Mouse (Mus musculus): ENCODE data around the gene Lef1. TPM values are rescaled to one million over a fixed set of nuclear protein-coding genes. Genes with fewer than 3 reads are reported as not detected.
A peak's percentile ranks its signal among the peaks of the same experiment; 100 is the strongest.

Gene Lef1
- total RNA-seq, 4 experiments from 2014 or later, result 0.07 to 0.16 TPM; not detected in 2

DNA sequence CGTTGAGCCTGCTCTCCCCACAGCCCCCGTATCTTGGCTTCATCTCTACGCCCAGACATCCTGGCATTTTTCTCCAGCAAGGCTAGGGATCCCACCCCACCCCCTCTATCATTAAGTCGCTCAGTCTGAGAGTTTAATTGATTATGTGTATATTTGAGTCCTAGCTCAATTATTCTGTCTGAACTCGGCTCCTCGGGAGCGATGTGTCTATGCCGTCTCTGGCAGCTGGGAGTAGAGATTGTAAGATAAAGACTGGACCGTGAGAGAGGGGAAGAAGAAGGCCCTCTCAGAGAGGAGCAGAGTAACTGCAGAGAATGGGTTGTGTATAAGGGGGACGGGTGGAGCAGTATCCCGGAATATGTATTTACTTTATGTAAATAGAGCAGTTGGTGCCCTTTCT lies 80.0 kb downstream of the Lef1 start:
- no peak for DNase-seq (ENCODE audit: low spot score in 2 of 2)

DNA sequence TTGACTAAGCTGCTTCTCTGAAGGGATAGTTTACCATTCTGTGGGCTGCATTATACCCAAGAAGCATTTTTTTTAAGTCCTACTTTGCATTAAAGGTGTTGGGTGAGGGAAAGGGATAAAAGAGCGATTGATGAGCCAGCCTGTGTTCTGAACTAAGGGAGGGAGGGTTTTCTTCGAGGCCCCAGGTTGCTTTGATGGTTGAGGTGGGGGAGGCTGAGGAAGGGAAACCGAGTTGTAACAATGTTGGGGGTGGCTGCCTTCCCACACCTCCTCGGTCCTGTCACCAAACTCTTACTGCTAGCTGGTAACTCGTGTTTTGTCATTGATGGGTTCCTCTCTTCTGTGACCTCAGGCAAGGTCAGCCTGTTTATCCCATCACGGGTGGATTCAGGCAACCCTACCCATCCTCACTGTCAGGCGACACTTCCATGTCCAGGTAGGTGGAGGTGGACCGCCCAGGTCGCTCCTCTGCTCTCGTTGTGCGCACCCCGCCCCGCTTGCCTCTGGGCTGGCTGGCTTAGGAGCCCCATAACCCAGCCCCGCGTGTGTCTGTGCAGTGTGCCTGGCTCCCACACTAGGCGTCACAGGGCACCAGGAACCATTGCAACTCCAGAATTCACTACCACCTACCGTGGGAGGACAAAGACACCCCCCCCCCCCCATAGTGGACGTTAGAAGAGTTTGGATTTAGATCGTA lies 80.5 kb downstream of the Lef1 start:
- no peak for DNase-seq (ENCODE audit: low spot score in 2 of 2)

DNA sequence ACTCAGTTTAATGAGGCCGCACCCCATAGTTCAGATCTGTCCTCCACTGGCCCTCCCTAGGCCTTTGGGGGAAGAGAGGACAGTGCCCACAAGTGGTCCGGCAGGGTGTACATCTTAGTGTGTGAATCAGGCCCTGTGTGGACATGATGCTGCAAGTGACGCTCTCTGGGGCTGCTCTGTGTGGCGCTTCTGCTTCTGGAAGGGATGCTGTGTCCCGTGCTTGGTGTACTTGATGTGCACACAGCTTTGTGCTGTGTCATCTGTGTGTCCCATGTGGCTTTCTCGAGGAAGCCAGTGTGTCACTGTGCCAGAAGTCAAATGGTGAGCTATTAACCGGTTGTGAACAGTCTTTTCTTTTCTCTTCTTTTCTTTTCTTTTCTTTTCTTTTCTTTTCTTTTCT lies 81.2 kb downstream of the Lef1 start:
- no peak for DNase-seq (ENCODE audit: low spot score in 2 of 2)

DNA sequence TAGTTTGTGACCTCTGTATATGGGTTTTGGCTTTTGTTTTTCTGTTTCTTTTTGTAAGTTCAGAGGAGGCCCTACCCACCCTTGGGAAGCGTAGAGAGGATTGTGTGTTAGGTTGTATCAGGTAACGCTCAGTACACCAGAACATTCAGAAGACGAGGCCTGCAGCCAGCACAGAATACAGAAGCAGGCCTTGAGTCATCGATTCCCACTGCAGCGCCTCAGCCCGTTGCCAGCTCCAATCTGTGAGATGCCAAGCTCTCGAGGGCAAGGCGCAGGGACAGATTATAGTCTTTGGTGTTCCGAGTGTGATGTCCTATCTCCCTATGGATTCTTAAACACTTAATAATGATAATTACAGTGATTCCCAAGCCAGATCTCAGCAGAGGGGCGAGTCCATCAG lies 85.8 kb downstream of the Lef1 start:
- no peak for DNase-seq (ENCODE audit: low spot score in 2 of 2)

DNA sequence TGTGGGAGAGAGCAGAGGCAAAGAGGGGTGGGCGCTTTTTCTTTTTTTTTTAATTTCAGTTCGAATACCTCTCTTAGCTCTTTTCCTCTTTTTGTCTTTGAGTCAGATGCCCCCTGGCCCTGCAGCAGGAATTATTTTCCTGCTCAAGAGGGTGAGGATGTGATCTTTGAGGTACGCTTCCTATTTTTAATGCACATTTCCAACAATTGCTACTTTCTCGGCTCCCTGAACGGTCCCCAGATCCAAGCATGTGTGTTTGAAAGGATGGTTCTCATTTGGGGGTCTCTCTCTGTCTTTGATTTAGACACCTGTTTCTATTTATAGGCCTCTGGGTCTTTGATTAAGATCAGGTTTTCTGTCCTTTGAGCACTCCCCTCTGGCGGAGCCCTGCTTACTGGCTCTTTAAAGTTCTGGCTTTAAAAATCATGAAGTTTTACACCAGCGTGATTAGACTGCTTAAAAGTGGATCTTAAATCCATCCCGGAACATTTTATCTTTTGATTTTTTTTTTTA lies 86.3 kb downstream of the Lef1 start:
- DNase-seq (ENCODE audit: low spot score in 2 of 2), result no peak

DNA sequence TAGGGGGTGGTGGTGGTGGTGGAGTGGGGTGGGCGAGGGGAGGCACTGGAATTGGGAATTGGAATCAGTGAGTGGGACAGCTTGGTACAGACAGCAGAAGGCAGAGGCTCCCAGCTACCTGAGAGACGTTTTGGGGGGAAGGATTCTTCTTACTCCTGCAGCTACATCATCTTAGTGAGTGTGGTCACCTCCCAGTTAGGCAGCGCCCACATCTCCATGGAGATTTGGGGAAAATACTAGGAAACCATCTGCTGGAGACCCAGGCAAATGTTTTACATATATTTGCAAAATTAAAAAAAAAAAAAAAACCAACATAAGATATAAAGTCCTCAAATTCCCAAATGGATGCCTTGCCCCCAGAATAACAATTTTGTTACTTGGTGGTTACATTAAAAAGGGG lies 88.7 kb downstream of the Lef1 start:
- DNase-seq (ENCODE audit: low spot score in 2 of 2), result no peak

DNA sequence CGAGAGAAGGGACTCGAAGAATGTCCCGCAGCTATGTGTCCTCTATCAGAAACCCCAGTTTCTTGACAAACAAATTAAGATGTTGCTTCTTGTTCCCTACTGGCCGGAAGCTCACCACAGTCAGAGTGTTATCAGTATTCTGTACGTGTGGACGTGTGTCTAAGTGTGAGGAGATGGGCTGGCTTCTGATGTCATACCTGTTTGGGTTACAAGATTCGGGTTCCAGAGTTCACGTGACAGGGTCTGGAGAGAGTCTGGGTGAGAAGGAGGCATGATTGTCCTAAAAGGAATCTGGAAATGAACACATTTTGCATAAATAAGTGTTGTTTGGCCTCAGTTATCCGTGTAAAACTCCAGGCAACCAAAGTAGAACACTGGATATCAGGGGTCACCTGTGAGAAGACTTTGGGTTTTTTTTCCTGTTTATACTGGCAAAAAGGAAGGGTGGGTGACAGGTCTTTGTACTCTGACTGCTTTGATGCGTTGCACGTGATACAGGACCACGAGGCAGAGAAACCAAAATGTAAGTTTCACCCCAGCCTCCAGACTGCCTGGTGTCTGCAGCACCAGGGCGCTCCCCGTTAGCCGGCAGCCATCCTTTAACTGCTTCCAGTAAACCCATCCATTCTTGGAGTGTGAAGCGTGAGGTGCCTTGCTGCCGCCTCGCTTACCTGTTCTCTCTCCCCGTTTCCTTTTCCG lies 89.5 kb downstream of the Lef1 start:
- no peak for DNase-seq (ENCODE audit: low spot score in 2 of 2)

DNA sequence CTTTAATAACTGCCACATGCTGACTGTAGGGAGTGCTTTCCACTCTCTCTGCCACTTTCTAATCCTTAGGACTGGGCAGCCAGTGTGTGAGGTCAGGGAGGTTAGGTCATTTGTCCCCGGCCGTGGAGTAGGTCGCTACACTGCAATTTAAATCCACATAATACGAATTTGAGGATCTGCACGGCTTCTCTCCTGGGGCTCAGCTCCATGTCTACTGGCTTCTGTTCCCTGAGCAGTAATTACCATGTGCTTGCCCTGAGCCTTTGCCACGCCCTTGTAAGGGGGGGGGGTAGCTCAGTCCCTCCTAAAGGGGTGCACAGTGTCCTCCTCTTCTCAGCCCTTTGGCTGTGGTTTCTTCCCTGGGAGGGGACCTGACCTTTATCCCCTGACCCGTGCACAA lies 92.0 kb downstream of the Lef1 start:
- no peak for DNase-seq (ENCODE audit: low spot score in 2 of 2)

DNA sequence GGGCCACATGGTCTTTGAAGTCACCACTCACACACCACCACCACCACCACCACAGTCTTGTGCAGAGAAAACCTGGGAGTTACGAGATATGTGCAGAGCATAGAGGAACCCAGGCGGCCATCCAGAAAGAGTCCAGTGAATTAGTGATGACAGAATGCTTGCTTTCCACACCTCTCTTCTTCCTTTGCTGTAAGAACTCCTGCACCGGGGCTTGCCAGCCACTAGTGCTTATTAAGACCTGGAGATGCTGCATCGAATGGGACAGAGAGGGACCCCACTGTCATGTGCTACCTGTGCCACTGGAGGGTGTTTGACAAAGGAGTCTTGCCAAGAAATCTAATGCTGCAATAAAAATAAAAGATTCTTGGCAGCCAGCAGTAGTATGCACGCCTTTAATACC lies 97.6 kb downstream of the Lef1 start:
- DNase-seq (ENCODE audit: low spot score in 2 of 2), result no peak

DNA sequence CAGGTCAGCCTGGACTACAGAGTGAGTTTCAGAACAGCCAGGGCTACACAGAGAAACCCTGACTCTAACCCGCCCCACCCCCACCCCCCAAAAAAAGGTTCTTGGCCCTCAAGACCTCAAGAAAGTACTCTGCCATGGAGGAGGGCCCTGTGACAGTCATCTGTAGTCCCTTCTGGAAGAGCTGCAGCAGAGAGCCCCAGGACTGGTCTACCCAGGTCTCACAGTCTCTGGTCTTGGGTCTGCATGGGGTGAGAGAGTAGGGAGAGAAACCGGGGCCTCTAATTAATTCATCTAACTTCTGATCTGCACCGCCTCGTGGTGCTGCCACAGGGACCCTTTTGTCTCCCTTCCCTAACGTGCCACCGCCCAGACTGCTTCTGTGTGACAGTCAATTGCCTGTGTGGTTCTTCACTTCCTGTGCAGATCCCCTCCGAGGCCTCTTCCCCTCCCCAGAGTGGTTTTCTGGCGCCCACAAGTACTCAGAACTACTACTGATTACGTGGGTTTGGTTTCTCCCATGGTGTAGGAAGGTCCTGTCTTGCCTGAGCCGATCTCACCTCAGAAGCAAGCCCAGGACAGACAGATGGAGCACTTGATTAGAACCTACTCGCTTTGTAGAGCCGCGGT lies 98.1 kb downstream of the Lef1 start:
- DNase-seq (ENCODE audit: low spot score in 2 of 2), result no peak

DNA sequence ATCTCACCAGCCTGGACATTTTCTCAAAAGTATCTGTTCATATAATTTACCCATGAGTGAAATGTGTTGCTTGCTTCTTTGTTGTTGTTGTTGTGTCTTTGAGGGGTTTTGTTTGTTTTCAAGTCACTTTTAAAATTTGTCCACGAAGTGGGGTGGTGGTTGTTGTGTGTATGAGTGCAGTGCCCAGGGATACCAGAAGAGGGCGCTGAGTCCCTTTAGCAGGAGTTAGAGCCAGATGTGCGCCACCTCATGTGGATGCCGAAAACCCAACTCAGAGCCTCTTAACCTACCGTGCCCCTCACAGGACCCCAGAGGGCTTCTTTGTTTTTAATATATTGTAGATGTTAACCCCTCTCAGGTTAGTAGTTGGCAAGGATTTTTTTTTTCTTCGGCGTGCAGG lies 101.9 kb downstream of the Lef1 start:
- DNase-seq (ENCODE audit: low spot score in 2 of 2), result no peak

DNA sequence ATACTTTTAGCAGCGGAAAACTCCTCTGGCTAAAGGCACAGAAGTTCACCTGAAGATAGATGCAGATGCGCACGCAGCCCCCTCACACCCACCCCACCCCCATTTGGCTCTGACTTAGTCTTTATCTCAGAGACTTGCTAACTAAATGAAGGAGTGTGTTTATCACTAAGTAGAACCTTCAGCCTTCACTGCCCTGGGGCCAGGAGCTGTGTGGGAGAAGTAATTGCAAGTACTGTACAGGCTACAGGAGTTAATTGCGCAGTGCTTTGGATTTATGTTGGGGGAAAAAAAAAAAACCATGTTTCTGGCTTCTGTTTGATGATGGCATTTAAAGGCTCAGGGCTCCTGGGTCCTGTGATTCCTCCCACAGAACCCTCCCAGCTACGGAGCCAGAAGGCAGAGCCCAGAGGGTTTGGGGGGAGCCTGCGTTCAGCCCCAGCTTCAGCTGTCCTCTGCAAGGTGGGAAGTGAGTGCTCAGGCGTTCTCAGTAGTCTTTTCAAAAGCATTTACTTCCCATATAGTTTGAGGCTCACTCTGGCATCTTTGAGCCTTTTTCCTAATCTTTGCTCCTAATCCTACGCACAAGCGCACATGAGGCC lies 103.9 kb downstream of the Lef1 start:
- no peak for DNase-seq (ENCODE audit: low spot score in 2 of 2)

DNA sequence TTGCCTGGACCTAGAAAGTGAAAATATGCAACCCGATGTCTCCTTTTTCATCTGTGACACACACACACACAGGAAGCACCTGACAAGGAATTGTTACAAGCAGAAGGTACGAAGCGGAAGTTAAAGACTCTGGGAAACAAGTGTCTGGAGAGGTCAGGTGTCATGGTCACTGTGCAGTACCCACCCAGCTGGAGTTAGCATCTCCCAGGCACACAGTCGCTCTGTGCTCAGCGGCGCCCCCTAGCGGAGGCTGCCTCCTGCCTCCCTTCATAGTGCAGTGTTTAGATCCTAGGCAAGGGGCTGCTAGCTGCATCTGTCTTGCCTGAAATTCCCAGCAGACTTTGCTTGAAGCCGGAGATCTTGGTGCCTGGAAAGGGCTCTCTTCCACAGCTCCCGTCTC lies 104.6 kb downstream of the Lef1 start:
- DNase-seq (ENCODE audit: low spot score in 2 of 2), result no peak

DNA sequence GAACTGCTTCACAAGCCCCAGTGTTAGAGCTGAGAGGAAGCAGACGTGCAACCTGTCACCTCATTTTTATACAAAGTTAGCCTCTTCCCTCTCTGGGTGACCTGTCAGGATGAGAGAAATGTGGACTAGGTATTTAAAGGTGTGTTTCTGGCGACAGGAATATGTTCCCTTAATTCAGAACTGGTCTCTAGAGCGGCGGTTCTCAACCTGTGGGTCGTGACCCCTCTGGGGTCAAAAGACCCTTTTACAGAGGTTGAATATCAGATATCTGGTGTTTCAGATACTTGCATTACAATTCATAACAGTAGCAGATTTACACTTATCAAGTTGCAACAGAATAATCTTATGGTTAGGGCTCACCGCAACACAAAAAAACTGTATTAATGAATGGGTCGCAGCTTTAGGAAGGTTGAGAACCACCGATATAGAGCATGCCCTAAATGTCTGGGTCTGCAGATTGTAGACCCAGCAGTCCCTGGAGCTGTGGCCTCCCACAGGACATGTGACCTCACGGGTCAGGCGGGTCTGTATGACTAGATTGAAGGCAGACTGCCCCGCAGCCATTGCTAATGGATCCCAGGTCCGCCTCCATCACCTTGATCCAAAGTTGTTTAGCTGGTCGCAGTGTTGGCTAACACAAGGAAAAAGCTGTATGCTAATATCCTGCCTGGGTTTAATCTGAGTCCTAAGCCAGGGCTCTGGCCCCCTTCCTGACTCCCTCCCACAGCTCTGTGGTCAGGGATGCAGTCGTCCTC lies 108.5 kb downstream of the Lef1 start:
- DNase-seq (ENCODE audit: low spot score in 2 of 2), result no peak

DNA sequence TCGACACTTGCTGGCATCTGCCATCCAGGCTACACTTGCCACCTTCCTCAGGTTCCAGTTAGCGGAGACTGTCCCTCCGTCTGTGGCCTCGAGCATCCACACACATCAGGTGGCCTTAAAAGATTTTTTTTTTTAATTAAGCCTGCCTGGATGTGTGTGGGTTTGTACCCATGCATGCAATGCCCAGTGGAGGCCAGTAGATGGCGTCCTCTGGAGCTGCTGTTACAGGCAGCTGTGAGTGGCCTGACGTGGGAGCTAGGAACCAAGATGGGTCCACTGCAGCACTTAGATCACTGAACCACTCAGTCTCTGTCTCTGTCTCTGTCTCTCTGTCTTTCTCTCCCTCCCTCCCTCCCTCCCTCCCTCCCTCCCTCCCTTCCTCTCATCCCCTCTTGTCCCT lies 117.8 kb downstream of the Lef1 start:
- DNase-seq (ENCODE audit: low spot score in 2 of 2), result no peak

DNA sequence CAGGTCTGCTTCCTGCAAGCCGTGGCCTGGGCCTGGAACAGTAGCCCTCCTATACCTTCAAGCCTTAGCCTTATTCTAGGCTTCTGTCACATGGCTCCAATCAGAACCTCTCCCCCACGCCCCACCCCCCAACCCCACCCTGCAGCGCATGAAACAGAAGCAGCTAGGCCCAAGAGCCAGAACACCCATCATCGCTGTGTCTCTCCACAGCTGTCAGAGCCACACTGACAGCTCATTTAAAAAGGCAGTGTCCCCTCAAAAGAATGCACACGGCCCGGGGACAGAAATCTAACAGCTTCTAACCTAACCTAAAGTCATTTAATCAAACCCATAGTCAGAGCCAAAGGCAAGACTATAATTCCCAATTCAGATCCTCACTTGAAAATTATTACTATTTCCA lies 126.8 kb downstream of the Lef1 start:
- no peak for DNase-seq (ENCODE audit: low spot score in 2 of 2)

DNA sequence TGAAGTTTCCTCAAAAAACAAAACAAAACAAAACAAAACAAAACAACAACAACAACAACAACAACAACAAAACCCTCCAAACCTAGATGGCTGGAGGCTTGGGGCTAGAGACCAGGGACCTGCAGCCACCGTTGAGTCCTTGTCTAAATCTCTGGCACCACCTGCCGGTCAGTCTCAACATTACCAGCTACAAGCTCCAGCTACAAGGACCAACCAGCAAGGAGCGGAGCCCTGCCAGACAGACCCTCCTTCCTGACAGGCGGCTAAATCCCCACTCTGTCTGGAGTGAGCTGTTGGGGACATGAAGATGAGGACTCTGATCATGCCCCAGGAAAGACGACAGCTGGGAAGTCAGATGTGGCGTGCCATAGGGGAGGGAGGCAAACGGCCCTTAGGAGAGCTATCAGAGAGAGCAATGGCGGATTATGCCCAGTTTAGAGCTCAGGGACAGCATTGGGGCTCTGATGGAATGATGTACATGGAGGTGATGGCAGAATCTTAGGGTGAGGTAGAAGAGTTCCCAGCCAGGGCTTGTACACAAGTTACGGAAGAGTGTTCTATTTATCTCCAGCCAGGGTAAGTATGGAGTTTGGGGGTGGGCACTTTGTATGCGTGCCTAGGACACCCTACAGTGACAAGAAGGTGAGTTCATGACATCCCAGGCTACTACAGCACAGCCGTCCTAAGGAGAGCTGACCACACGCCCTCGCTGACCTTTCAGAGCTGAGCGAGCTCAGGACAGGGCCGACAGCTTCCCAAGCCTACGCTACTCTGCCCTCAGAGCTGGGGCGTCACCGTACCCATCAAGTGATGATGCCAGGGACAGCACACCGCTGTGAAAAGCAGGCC lies 127.7 kb downstream of the Lef1 start:
- peak; percentile 21 to 43 for DNase-seq (ENCODE audit: low spot score in 2 of 2)

DNA sequence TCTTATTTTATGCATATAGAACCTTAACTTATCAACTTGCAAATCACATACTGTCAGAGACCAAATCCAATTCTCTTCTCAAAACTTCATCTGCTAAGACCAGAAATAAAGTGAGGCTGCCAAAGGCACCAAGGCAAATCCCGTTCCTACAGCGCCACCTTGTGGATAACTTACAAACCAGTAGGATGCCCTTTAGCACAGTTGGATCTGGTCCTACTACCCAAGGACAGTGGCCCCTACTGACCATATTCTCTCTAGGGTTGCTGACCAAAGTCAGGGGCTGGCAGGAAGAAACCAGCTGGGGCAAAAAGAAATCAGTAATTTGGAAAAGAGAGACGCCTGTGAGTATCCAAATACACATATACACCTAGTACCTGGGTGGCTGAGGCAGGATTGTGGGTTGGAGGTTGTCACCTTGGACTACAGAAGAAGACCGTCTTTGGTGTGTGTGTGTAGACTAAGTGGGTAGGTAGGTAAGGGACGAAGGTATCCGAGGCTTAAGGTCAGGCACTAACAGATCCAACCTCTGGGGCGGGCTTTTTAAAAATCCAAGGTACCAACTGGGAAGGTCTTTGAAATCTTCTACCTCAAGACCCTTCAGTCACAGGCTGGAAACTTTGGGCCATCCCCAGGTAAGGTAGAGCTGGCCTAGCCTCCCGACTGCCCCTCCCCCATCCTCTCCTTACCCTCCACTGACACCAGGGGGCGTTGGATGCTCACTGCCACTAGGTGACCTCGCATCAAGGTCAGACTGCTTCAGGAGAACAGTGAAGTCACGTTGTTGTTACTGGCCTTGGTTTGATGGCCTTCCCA lies 135.7 kb downstream of the Lef1 start:
- peak in 1 of 2 experiments; percentile 30 for DNase-seq (ENCODE audit: low spot score in 2 of 2)

DNA sequence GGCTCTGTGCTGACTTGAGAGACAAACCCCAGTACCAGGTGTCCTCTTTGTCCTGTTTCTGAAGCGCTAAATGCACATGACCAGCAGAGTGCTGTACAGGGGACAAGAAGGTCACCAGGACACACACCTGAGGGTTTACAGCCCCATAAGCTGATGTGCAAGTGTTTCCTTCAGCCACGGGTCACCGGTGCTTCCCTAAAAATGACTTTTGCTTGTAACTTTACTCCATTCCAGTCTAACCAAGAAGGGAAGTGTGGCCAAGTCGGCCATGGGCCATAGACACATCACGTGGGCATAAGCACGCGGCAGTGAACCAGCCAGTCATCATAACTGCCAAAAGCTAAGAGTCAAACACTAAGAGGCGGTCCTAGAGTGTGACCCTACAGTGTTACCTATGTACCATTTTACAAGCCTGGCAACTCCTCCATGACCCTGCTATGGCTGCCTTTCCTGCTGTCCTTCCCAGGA lies 136.3 kb downstream of the Lef1 start:
- DNase-seq (ENCODE audit: low spot score in 2 of 2), result no peak

DNA sequence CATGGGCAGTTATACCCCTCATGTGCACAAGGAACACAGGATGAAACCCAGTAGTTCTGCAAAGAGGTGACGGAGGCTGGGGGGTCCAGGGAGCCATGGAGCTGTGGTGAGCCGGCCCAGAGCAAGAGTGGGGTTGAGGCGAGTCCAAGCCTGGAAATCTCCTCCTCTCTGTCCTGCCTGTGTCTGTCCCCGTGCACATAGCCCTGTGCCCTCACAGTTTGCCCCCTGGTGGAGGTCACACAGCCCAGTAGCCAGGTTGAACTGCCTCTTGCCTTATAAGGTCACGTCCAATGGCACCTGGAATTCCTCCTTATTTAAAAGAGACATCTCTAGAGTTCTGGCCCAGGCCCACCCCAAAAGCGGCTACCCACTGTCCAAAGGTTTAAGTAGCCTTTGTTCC lies 137.2 kb downstream of the Lef1 start:
- DNase-seq (ENCODE audit: low spot score in 2 of 2), result no peak

Measured in gastrocnemius, adult 8-10 months (tissue).